Mouse (Mus musculus): ENCODE data around the gene Slc16a1.

DNA sequence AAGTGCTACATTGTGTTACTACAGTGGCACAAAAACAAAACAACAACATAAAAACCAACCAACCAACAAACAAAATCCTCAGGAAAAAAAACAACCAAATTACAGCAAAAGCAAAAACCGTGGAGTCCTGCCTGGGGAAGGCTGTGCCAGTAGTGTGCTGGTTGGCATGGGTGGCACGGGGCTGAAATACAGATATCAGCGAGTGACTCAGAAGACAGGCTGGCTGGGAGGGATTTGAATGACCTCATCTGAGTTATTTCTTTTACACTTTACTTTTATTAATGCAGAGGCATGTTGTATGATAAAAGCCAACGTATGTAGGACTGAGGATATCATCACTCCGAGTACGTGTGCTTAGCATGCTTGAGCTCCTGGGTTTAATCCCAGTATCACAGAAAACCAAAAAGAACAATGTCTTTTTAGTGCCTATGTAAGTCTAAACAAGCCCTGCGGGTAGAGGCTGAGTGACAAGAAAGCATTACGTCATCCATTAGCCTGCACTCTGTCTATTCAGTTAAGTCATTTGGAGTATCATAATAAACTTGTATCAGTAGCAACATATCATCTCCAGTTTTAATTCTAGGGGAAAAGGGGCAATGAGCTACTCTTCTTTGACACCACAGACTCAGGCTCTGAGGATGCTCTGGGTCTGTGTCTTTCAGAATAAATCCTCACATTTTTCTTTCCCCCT lies 28.6 kb upstream of the Slc16a1 start:
- no peak for TF ChIP-seq CTCF (IDR thresholded peaks at IDR 0.05; ENCODE audit: control insufficient read depth, insufficient read depth, insufficient read length)
- TF ChIP-seq CEBPB (IDR thresholded peaks at IDR 0.05; ENCODE audit: low read depth), result no peak
- TF ChIP-seq MAX (IDR thresholded peaks at IDR 0.05), result peak; percentile 30
- no peak for TF ChIP-seq MYOD1 (IDR thresholded peaks at IDR 0.05; ENCODE audit: control insufficient read depth, insufficient read length, low read depth)
